In the genomic region with DNA sequence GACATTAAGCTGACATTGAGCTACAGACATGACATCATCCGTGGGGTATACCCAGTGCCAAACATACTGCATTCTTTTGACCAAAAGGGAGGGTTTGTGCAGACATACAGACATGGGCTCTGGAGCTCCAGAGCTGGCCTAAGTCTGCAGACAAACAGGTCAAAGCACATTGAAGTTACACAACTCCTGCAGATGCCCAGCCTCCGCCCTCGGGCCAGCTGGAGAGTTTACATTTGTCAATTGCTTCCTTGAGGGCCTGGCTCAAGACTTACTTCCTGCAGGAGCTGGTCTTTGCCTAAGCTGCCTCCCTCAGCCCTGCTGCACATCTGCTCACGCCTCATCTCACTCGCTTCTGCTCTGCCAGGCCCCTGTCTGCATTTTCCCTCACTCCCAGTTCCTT, we compare ENCODE assay signal across 9 mouse cellular contexts.
A peak's percentile ranks its signal among the peaks of the same experiment; 100 is the strongest.
DNase-seq lines count a peak whose midpoint lies in the region; ATAC-seq lines count a peak whose summit lies in the region.
"Had no signal": no experiment of that assay in that cellular context is flagged by ENCODE, and none has a peak within 500 bp of the region (broad histone marks: within the 10 kb centered on the region; RNA-seq: fewer than 3 reads in every experiment).

No protein-coding gene starts in this region.

- 54% methylated on average over 5 of the region's 5 CpGs for WGBS in forebrain, embryonic 14.5 days
- WGBS in forebrain, embryonic 15.5 days = 53% methylated on average over 5 of the region's 5 CpGs
- WGBS in intestine, embryonic 14.5 days = 10% methylated on average over 5 of the region's 5 CpGs
- WGBS in midbrain, embryonic 10.5 days = 64% methylated on average over 5 of the region's 5 CpGs

- no peak overlapping the region for H3K9ac ChIP-seq in forebrain, embryonic 14.5 days (ENCODE audit: low read length)
- no peak overlapping the region for H3K9ac ChIP-seq in forebrain, embryonic 15.5 days (replicated peaks)
- H3K9ac ChIP-seq in intestine, embryonic 14.5 days (ENCODE audit: low read length) = no peak overlapping the region
- H3K9ac ChIP-seq: neural tube, embryonic 13.5 days had no signal

- H3K27ac ChIP-seq in forebrain, embryonic 14.5 days (ENCODE audit: low read depth, low read length) = no peak overlapping the region
- H3K27ac ChIP-seq in forebrain, embryonic 15.5 days (replicated peaks) = no peak overlapping the region
- no peak overlapping the region; the same call in 1 of the 2 replicates for H3K27ac ChIP-seq in intestine, embryonic 14.5 days (ENCODE audit: low read depth)
- H3K27ac ChIP-seq in midbrain, embryonic 10.5 days (replicated peaks) = no peak overlapping the region; the same call in 1 of the 2 replicates
- H3K27ac ChIP-seq: neural tube, embryonic 13.5 days had no signal

- H3K4me1 ChIP-seq in forebrain, embryonic 14.5 days (ENCODE audit: control insufficient read depth, insufficient read depth, low read length) = peaks cover 9% of the 10 kb centered on the region
- peaks cover 15% of the 10 kb centered on the region for H3K4me1 ChIP-seq in forebrain, embryonic 15.5 days
- H3K4me1 ChIP-seq in intestine, embryonic 14.5 days (replicated peaks; ENCODE audit: control insufficient read depth, insufficient read depth, low read length) = peaks cover 14% of the 10 kb centered on the region
- H3K4me1 ChIP-seq in midbrain, embryonic 10.5 days = peaks cover 34% of the 10 kb centered on the region

- H3K4me3 ChIP-seq in forebrain, embryonic 14.5 days (ENCODE audit: low read depth, low read length) = no peak overlapping the region
- H3K4me3 ChIP-seq in forebrain, embryonic 15.5 days = no peak overlapping the region
- no peak overlapping the region for H3K4me3 ChIP-seq in intestine, embryonic 14.5 days (ENCODE audit: low read depth, low read length)
- no peak overlapping the region for H3K4me3 ChIP-seq in midbrain, embryonic 10.5 days
- H3K4me3 ChIP-seq: neural tube, embryonic 13.5 days had no signal

- H3K4me2 ChIP-seq in forebrain, embryonic 14.5 days (ENCODE audit: low read length) = no peak overlapping the region
- H3K4me2 ChIP-seq in forebrain, embryonic 15.5 days (replicated peaks) = no peak overlapping the region
- no peak overlapping the region for H3K4me2 ChIP-seq in intestine, embryonic 14.5 days (ENCODE audit: low read length)
- H3K4me2 ChIP-seq: neural tube, embryonic 13.5 days had no signal

- no peaks in the 10 kb centered on the region for H3K27me3 ChIP-seq in forebrain, embryonic 14.5 days (replicated peaks; ENCODE audit: control insufficient read depth, insufficient read depth, low read length)
- H3K27me3 ChIP-seq in forebrain, embryonic 15.5 days = no peaks in the 10 kb centered on the region
- H3K27me3 ChIP-seq in intestine, embryonic 14.5 days (replicated peaks; ENCODE audit: control insufficient read depth, insufficient read depth, low read length) = no peaks in the 10 kb centered on the region
- no peaks in the 10 kb centered on the region for H3K27me3 ChIP-seq in midbrain, embryonic 10.5 days (ENCODE audit: low read depth, poor library complexity, severe bottlenecking)
- H3K27me3 ChIP-seq: neural tube, embryonic 13.5 days had no signal

- no peaks in the 10 kb centered on the region for H3K36me3 ChIP-seq in forebrain, embryonic 14.5 days (ENCODE audit: control insufficient read depth, insufficient read depth, low read length)
- H3K36me3 ChIP-seq in forebrain, embryonic 15.5 days = no peaks in the 10 kb centered on the region
- no peaks in the 10 kb centered on the region for H3K36me3 ChIP-seq in intestine, embryonic 14.5 days (ENCODE audit: control insufficient read depth, insufficient read depth, low read length)
- no peaks in the 10 kb centered on the region for H3K36me3 ChIP-seq in midbrain, embryonic 10.5 days
- H3K36me3 ChIP-seq: neural tube, embryonic 13.5 days had no signal

- ATAC-seq in forebrain, embryonic 14.5 days = peak; percentile 37; the same call in 1 of the 2 replicates
- ATAC-seq in forebrain, embryonic 15.5 days (replicated peaks) = no peak
- 0 out of 2 replicates have a peak, but pooled peaks have one; percentile 47 for ATAC-seq in intestine, embryonic 14.5 days (replicated peaks; ENCODE audit: low FRiP score, low TSS enrichment, low read depth)

- DNase-seq in forebrain, embryonic 14.5 days (ENCODE audit: low spot score) = no peak
- peak; percentile 5 for DNase-seq in A20 (ENCODE audit: low read depth, low spot score)
- DNase-seq in gastrocnemius, adult 18-20 months (ENCODE audit: low spot score) = peak; percentile 55
- peak; percentile 70 for DNase-seq in intestine, embryonic 14.5 days (ENCODE audit: low spot score)
- DNase-seq in lung, postnatal 14 days = peak; percentile 79
- DNase-seq in midbrain, embryonic 10.5 days (ENCODE audit: low spot score) = no peak
- DNase-seq in thymus, postnatal 4 days = no peak

- H3K9me3 ChIP-seq in forebrain, embryonic 14.5 days (replicated peaks; ENCODE audit: control insufficient read depth, low read length) = no peaks in the 10 kb centered on the region
- H3K9me3 ChIP-seq in forebrain, embryonic 15.5 days = no peaks in the 10 kb centered on the region
- H3K9me3 ChIP-seq in intestine, embryonic 14.5 days (ENCODE audit: control insufficient read depth, low read length) = no peaks in the 10 kb centered on the region
- no peaks in the 10 kb centered on the region for H3K9me3 ChIP-seq in midbrain, embryonic 10.5 days (replicated peaks)
- H3K9me3 ChIP-seq: neural tube, embryonic 13.5 days had no signal

Comparison
In these comparisons a context has a peak if more than half of its experiments do, and no peak if none do; other contexts are left out.
1. DNase-seq: peak in A20 (single experiment), gastrocnemius, adult 18-20 months (single experiment), intestine, embryonic 14.5 days (single experiment) and lung, postnatal 14 days (single experiment); none in forebrain, embryonic 14.5 days (single experiment), midbrain, embryonic 10.5 days (single experiment) and thymus, postnatal 4 days (single experiment).